27 mouse cellular contexts compared by ENCODE assay signal in genomic region chr5:138258078-138258477, GRCm38 (mm10). TPM values are rescaled to one million over a fixed set of nuclear protein-coding genes. Genes with fewer than 3 reads are reported as not detected.
DNase-seq lines count a peak whose midpoint lies in the region; ATAC-seq lines count a peak whose summit lies in the region.
"Had no signal": no experiment of that assay in that cellular context is flagged by ENCODE, and none has a peak within 500 bp of the region (broad histone marks: within the 10 kb centered on the region; RNA-seq: fewer than 3 reads in every experiment).

No protein-coding gene starts in this region.

- H3K36me3 ChIP-seq in heart, embryonic 11.5 days (ENCODE audit: control insufficient read depth, insufficient read depth, low read length) = peaks cover 12% of the 10 kb centered on the region

- WGBS in heart, embryonic 11.5 days (ENCODE audit: insufficient replicate concordance) = 85% methylated on average over 3 of the region's 3 CpGs

- peak; percentile 22 for DNase-seq in cerebellum, adult 11-12 months
- no peak for DNase-seq in cerebellum, postnatal 4 days (ENCODE audit: low spot score in 2 of 2)
- DNase-seq in heart, postnatal 10 days = no peak
- DNase-seq in 416B (ENCODE audit: low read depth) = peak; percentile 48
- peak; percentile 11 for DNase-seq in induced T-regulatory cell, adult 2 months (ENCODE audit: low read depth)
- no peak for DNase-seq in kidney, adult 18-20 months
- DNase-seq in urinary bladder, postnatal 10 days (ENCODE audit: low spot score) = no peak
- DNase-seq: adrenal gland, postnatal 25 days; cerebellum, postnatal 36 days; gastrocnemius, adult 2 months; gastrocnemius, postnatal 36 days; heart, adult 2 months; heart, postnatal 14 days had no signal

- H3K4me2 ChIP-seq in heart, embryonic 11.5 days = no peak overlapping the region
- H3K4me2 ChIP-seq: embryonic facial prominence, embryonic 15.5 days; hindbrain, embryonic 13.5 days; intestine, embryonic 15.5 days had no signal

- H3K4me3 ChIP-seq in heart, embryonic 11.5 days (ENCODE audit: low read depth, low read length) = no peak overlapping the region
- H3K4me3 ChIP-seq: embryonic facial prominence, embryonic 15.5 days; erythroblast, embryonic 14.5 days; forebrain, embryonic 10.5 days; gastrocnemius, adult 2 months; heart, adult 2 months; hindbrain, embryonic 13.5 days; intestine, embryonic 15.5 days had no signal

- peak overlapping the region; percentile 57; the same call in 1 of the 2 replicates for H3K27ac ChIP-seq in heart, embryonic 11.5 days (ENCODE audit: low read depth, low read length)
- H3K27ac ChIP-seq: embryonic facial prominence, embryonic 15.5 days; forebrain, embryonic 10.5 days; gastrocnemius, adult 2 months; heart, adult 2 months; hindbrain, embryonic 13.5 days; hindbrain, postnatal 0 days; intestine, embryonic 15.5 days had no signal

- H3K4me1 ChIP-seq in heart, embryonic 11.5 days (ENCODE audit: control insufficient read depth, insufficient read depth, low read length) = peaks cover 46% of the 10 kb centered on the region

- no peak for ATAC-seq in heart, embryonic 11.5 days (replicated peaks; ENCODE audit: insufficient number of reproducible peaks, low FRiP score, low TSS enrichment)
- ATAC-seq: forebrain, embryonic 14.5 days; hindbrain, postnatal 0 days; intestine, embryonic 15.5 days; Patski had no signal

- H3K9ac ChIP-seq in heart, embryonic 11.5 days (ENCODE audit: low read depth, low read length) = no peak overlapping the region
- H3K9ac ChIP-seq: embryonic facial prominence, embryonic 15.5 days; hindbrain, embryonic 13.5 days; intestine, embryonic 15.5 days had no signal

- no peaks in the 10 kb centered on the region for H3K9me3 ChIP-seq in heart, embryonic 11.5 days (replicated peaks; ENCODE audit: control insufficient read depth, low read length)
- H3K9me3 ChIP-seq: embryonic facial prominence, embryonic 15.5 days; forebrain, embryonic 10.5 days; hindbrain, embryonic 13.5 days; intestine, embryonic 15.5 days had no signal

- intact Hi-C loops in heart, postnatal 10 days (cut with DNase I) = no loop called here

- no peaks in the 10 kb centered on the region for H3K27me3 ChIP-seq in heart, embryonic 11.5 days (ENCODE audit: control insufficient read depth, insufficient read depth, low read length)
- H3K27me3 ChIP-seq: embryonic facial prominence, embryonic 15.5 days; hindbrain, embryonic 13.5 days; intestine, embryonic 15.5 days; Patski had no signal

RNA-seq across cellular contexts. Expression of gene Lamtor4, which starts 2.8 kb away (rescaled TPM):
- polyA plus RNA-seq in heart, embryonic 11.5 days (2014; fragmentation: Nextera tagmentation; extraction: Ambion mirVana) = 71.8 and 74.4 TPM in 2 replicates
- total RNA-seq in heart, postnatal 10 days (2021) = 10 to 100 TPM; 75.6 to 77.5 TPM

RNA-seq across cellular contexts. Expression of gene BC037034, which starts 5.8 kb away (rescaled TPM):
- 3.5 and 4.0 TPM in 2 replicates for polyA plus RNA-seq in heart, embryonic 11.5 days (2014; fragmentation: Nextera tagmentation; extraction: Ambion mirVana)
- total RNA-seq in heart, postnatal 10 days (2021) = 1 to 10 TPM; 5.4 to 6.5 TPM

RNA-seq across cellular contexts. Expression of gene Gal3st4, which starts 14.6 kb away (rescaled TPM):
- 1.3 and 1.4 TPM in 2 replicates for polyA plus RNA-seq in heart, embryonic 11.5 days (2014; fragmentation: Nextera tagmentation; extraction: Ambion mirVana)
- total RNA-seq in heart, postnatal 10 days (2021) = under 1 TPM; 0.36 to 0.47 TPM
- total RNA-seq: adrenal gland, postnatal 25 days; hematopoietic stem cell, adult 5-6 weeks had no signal
- polyA plus RNA-seq: erythroblast, embryonic 14.5 days had no signal

RNA-seq across cellular contexts. Expression of gene Gm43720, which starts 21.7 kb away (rescaled TPM):
- 0.10 and 0.14 TPM in 2 replicates for polyA plus RNA-seq in heart, embryonic 11.5 days (2014; fragmentation: Nextera tagmentation; extraction: Ambion mirVana)
- not detected for total RNA-seq in heart, postnatal 10 days (2021)
- total RNA-seq: adrenal gland, adult 2 months; adrenal gland, postnatal 25 days; gastrocnemius, adult 2 months; gastrocnemius, postnatal 36 days; heart, adult 2 months; hematopoietic stem cell, adult 5-6 weeks; hindbrain, postnatal 0 days had no signal
- polyA plus RNA-seq: adrenal gland, adult 2 months; C2C12; embryonic facial prominence, embryonic 11.5 days; erythroblast, embryonic 14.5 days; forebrain, embryonic 14.5 days; heart, adult 2 months; heart, embryonic 14.5 days; intestine, embryonic 15.5 days had no signal

RNA-seq across cellular contexts. Expression of gene Gpc2, which starts 21.7 kb away (rescaled TPM):
- polyA plus RNA-seq in heart, embryonic 11.5 days (2014; fragmentation: Nextera tagmentation; extraction: Ambion mirVana) = 2.9 and 3.0 TPM in 2 replicates
- total RNA-seq in heart, postnatal 10 days (2021) = 1 to 10 TPM in 1 of 2 experiments, under 1 TPM in 1; 0.86 to 1.1 TPM
- total RNA-seq: gastrocnemius, postnatal 36 days had no signal

Comparison
In these comparisons a context has a peak if more than half of its experiments do, and no peak if none do; other contexts are left out.
1. DNase-seq: peak in cerebellum, adult 11-12 months (single experiment), 416B (single experiment) and induced T-regulatory cell, adult 2 months (single experiment); none in cerebellum, postnatal 4 days (0 of 2), heart, postnatal 10 days (0 of 2), kidney, adult 18-20 months (single experiment) and urinary bladder, postnatal 10 days (single experiment).